Mouse (Mus musculus) intestine, embryonic 15.5 days (tissue): ENCODE measurements at regions not wholly inside any gene's neighbourhood (a gene's known extent, or its start where the extent isn't known, plus 50 kb on each side); places are given as distances from the start of the nearest gene placed in this dataset.

ENCODE experiments used
- ATAC-seq: fragments of 200-750 bp; cut with Nextera tagmentation; 2 replicates; pipeline ENCODE4 v1.8.0; 2017; ENCODE audit warnings: moderate TSS enrichment, moderate library complexity
- H3K27ac ChIP-seq: fragments of 300-500 bp; sonication (generic); 2 replicates; pipeline ENCODE4 v1.5.1; 2015; ENCODE audit warnings: mild to moderate bottlenecking, inconsistent platforms
- H3K27me3 ChIP-seq: fragments of 300-500 bp; sonication (generic); replicated peaks from 2 replicates; pipeline ENCODE4 v1.6.1; 2015; ENCODE audit warnings: inconsistent platforms
- H3K36me3 ChIP-seq: fragments of 300-500 bp; sonication (generic); 2 replicates; pipeline ENCODE4 v1.6.1; 2015; ENCODE audit warnings: inconsistent platforms
- H3K4me1 ChIP-seq: fragments of 300-500 bp; sonication (generic); replicated peaks from 2 replicates; pipeline ENCODE4 v1.6.1; 2015; ENCODE audit warnings: inconsistent platforms
- H3K4me2 ChIP-seq: fragments of 300-500 bp; sonication (generic); replicated peaks from 2 replicates; pipeline ENCODE4 v1.6.1; 2015; ENCODE audit warnings: mild to moderate bottlenecking, inconsistent platforms
- H3K4me3 ChIP-seq: fragments of 300-500 bp; sonication (generic); replicated peaks from 2 replicates; pipeline ENCODE4 v1.5.1; 2015; ENCODE audit warnings: inconsistent platforms
- H3K9ac ChIP-seq: fragments of 300-500 bp; sonication (generic); 2 replicates; pipeline ENCODE4 v1.6.1; 2015; ENCODE audit warnings: inconsistent platforms
- H3K9me3 ChIP-seq: fragments of 300-500 bp; sonication (generic); 2 replicates; pipeline ENCODE4 v1.6.1; 2016; ENCODE audit warnings: inconsistent platforms
- WGBS: fragments of 180-500 bp; shearing (Covaris S2); methylation state at CpG from one replicate; pipeline ENCODE4 v1.1.7; 2015; 5-methylcytosine and 5-hydroxymethylcytosine counted together

- Histone ChIP-seq H3K9ac (no peak overlapping the region), H3K36me3 (no peaks in the 10 kb centered on the region), H3K9me3 (no peaks in the 10 kb centered on the region), H3K27me3 (no peaks in the 10 kb centered on the region), H3K4me1 (no peaks in the 10 kb centered on the region), H3K4me3 (no peak overlapping the region), H3K27ac (no peak overlapping the region), H3K4me2 (no peak overlapping the region)
- no peak for ATAC-seq
- 91% methylated on average over 1 of the region's 1 CpGs for WGBS
Observed at GRCm38 (mm10) chr5:64486761-64487160, 316.4 kb upstream of the Klf3 start.

GRCm38 (mm10) chr5:64487698-64488398, 315.3 kb upstream of the Klf3 start:
- Histone ChIP-seq H3K4me3 (no peak overlapping the region), H3K27me3 (no peaks in the 10 kb centered on the region), H3K27ac (no peak overlapping the region), H3K9me3 (no peaks in the 10 kb centered on the region), H3K4me2 (peak overlapping the region; percentile 26), H3K4me1 (no peaks in the 10 kb centered on the region), H3K36me3 (no peaks in the 10 kb centered on the region), H3K9ac (no peak overlapping the region)
- ATAC-seq = no peak
- WGBS = 56% methylated on average over 14 of the region's 14 CpGs

DNA sequence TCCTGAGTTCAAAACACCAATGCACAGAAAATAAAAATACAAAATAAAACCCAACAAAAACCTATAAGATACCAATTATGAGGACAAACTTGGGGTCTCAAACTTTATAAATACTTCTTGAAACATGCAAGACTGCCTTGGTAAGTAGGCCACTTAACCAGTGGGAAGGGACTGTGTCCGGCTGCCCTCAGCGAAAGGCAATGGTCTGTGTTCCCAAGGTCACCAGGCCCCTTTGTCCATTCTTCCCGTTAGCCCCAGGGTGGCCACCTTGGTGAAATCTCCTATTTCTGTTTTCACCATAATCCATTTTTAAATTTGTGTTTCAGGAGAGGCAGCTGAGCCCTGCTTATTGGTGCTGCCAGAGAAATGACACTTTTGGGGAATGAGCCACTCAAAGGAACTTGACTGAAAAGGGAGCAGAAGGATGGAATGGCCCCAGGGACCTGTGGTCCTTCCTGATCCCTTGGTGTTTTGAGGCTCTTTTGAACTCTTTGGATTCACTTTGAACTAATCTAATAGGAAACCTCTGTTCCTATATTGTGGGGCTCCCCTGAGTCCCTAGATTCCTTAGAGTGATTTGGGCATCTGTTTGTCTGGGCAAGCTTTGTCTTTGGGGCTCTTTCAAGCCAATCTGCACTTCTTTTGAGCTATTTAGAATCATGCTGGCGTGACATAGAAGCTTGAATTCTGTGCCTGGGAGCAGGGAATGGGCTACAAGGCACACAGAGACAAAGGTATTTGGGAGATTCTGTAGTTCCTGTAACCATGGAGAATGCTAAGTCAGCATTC, 313.3 kb upstream of the Klf3 start:
- no peaks in the 10 kb centered on the region for H3K36me3 ChIP-seq
- H3K9me3 ChIP-seq = no peaks in the 10 kb centered on the region
- no peak overlapping the region for H3K4me3 ChIP-seq
- H3K9ac ChIP-seq = no peak overlapping the region
- ATAC-seq = no peak
- WGBS = 83% methylated on average over 4 of the region's 4 CpGs
- H3K4me2 ChIP-seq = no peak overlapping the region
- no peaks in the 10 kb centered on the region for H3K4me1 ChIP-seq
- no peaks in the 10 kb centered on the region for H3K27me3 ChIP-seq
- no peak overlapping the region for H3K27ac ChIP-seq

DNA sequence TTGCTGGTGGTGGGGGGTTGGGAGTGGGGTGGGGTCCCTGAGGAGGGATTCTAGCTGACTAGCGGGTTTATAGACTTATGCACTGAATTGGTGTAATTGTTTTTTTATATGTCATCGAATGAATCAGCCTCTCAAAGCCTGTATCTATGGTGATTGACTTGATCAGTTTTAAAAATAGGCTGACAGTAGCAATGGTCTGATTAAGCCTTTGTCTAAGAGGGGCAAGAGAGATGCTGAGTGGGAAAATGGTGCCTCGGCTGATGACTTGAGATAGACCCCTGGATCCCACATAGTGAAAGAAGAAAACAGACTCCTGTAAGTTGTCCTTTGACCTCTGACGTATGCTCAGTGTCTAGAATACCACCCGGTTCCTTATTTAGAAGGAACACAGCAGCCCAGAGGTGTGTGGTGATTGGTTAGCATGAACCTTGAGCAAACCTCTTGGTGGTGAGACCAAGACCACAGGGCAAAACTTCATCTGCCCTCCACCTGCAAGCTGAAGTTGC, 312.7 kb upstream of the Klf3 start:
- H3K4me3 ChIP-seq = no peak overlapping the region
- no peak overlapping the region for H3K9ac ChIP-seq
- H3K4me1 ChIP-seq = no peaks in the 10 kb centered on the region
- no peak for ATAC-seq
- no peaks in the 10 kb centered on the region for H3K9me3 ChIP-seq
- no peak overlapping the region for H3K27ac ChIP-seq
- 69% methylated on average over 5 of the region's 5 CpGs for WGBS
- H3K4me2 ChIP-seq = no peak overlapping the region
- H3K36me3 ChIP-seq = no peaks in the 10 kb centered on the region
- H3K27me3 ChIP-seq = no peaks in the 10 kb centered on the region

DNA sequence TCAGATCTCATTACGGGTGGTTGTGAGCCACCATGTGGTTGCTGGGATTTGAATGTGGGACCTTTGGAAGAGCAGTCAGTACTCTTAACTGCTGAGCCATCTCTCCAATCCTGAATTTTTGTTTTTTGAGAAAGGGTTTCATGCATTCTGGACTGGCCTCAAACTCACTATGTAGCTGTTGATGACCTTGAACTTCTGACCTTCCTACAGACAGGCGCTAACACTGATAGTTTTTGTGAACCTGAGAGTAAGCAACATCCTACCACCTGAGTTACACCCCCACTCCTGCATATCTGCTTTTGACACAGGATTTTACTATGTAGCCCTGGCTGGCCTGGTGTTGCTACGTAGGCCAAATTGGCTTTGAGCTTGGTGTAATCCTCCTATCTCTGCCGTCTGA, 308.8 kb upstream of the Klf3 start:
- Histone ChIP-seq H3K9ac (no peak overlapping the region), H3K4me1 (no peaks in the 10 kb centered on the region), H3K9me3 (no peaks in the 10 kb centered on the region), H3K27me3 (no peaks in the 10 kb centered on the region), H3K36me3 (no peaks in the 10 kb centered on the region), H3K4me2 (no peak overlapping the region), H3K27ac (no peak overlapping the region), H3K4me3 (no peak overlapping the region)
- WGBS = 88% methylated on average over 4 of the region's 4 CpGs
- no peak for ATAC-seq

DNA sequence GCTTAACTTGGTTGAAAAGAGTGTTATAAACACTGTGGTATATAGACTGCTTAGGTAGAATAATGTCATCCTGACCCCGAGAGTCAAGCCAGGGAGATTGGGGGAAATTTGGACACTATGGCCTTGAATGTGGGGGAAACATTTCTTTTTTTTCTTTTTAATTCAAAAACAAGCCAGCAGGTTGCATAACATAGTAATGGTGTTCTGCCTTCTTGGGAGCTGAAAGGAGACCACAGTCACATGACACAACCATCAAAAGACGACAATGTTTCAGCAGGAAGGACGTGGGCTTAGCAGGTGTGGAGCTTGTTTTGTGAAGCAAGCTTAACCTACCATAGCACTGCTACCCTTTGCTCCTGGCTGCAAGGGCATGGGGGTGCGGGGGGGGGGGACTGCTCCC, 306.3 kb upstream of the Klf3 start:
- no peaks in the 10 kb centered on the region for H3K27me3 ChIP-seq
- WGBS = 91% methylated on average over 4 of the region's 4 CpGs
- no peak for ATAC-seq
- H3K4me3 ChIP-seq = no peak overlapping the region
- H3K27ac ChIP-seq = no peak overlapping the region
- H3K4me1 ChIP-seq = no peaks in the 10 kb centered on the region; the same call in 1 of the 2 replicates
- H3K9ac ChIP-seq = no peak overlapping the region
- H3K36me3 ChIP-seq = no peaks in the 10 kb centered on the region
- H3K9me3 ChIP-seq = no peaks in the 10 kb centered on the region
- H3K4me2 ChIP-seq = no peak overlapping the region

GRCm38 (mm10) chr5:64498431-64498830, 304.8 kb upstream of the Klf3 start:
- peaks cover under 1% of the 10 kb centered on the region; the same call in 1 of the 2 replicates for H3K4me1 ChIP-seq
- no peaks in the 10 kb centered on the region for H3K9me3 ChIP-seq
- 89% methylated on average over 5 of the region's 5 CpGs for WGBS
- no peak overlapping the region for H3K27ac ChIP-seq
- H3K27me3 ChIP-seq = no peaks in the 10 kb centered on the region
- ATAC-seq = no peak
- no peak overlapping the region for H3K4me2 ChIP-seq
- no peaks in the 10 kb centered on the region for H3K36me3 ChIP-seq
- no peak overlapping the region for H3K4me3 ChIP-seq
- no peak overlapping the region for H3K9ac ChIP-seq

GRCm38 (mm10) chr5:64499131-64499530, 304.1 kb upstream of the Klf3 start:
- ATAC-seq = no peak
- H3K9ac ChIP-seq = no peak overlapping the region
- no peaks in the 10 kb centered on the region for H3K36me3 ChIP-seq
- H3K4me3 ChIP-seq = no peak overlapping the region
- H3K27me3 ChIP-seq = no peaks in the 10 kb centered on the region
- H3K27ac ChIP-seq = no peak overlapping the region
- H3K4me2 ChIP-seq = no peak overlapping the region
- WGBS = 99% methylated on average over 3 of the region's 3 CpGs
- peaks cover 4% of the 10 kb centered on the region; the same call in 1 of the 2 replicates for H3K4me1 ChIP-seq
- no peaks in the 10 kb centered on the region for H3K9me3 ChIP-seq

- peaks cover 13% of the 10 kb centered on the region; the same call in 1 of the 2 replicates for H3K4me1 ChIP-seq
- 56% methylated on average over 8 of the region's 8 CpGs for WGBS
- no peak overlapping the region for H3K4me2 ChIP-seq
- no peaks in the 10 kb centered on the region for H3K36me3 ChIP-seq
- no peaks in the 10 kb centered on the region for H3K27me3 ChIP-seq
- no peaks in the 10 kb centered on the region for H3K9me3 ChIP-seq
- 0 out of 2 replicates have a peak, but pooled peaks have one; percentile 39 for ATAC-seq
- no peak overlapping the region for H3K4me3 ChIP-seq
- no peak overlapping the region for H3K9ac ChIP-seq
- no peak overlapping the region for H3K27ac ChIP-seq
Observed at GRCm38 (mm10) chr5:64500413-64500812, 302.8 kb upstream of the Klf3 start.

- Histone ChIP-seq H3K9me3 (no peaks in the 10 kb centered on the region), H3K9ac (no peak overlapping the region), H3K36me3 (no peaks in the 10 kb centered on the region), H3K27ac (no peak overlapping the region), H3K4me3 (no peak overlapping the region), H3K4me2 (no peak overlapping the region), H3K4me1 (peaks cover 14% of the 10 kb centered on the region; the same call in 1 of the 2 replicates), H3K27me3 (no peaks in the 10 kb centered on the region)
- ATAC-seq = no peak
- 81% methylated on average over 4 of the region's 4 CpGs for WGBS
Observed at GRCm38 (mm10) chr5:64500866-64501265, 302.3 kb upstream of the Klf3 start.

DNA sequence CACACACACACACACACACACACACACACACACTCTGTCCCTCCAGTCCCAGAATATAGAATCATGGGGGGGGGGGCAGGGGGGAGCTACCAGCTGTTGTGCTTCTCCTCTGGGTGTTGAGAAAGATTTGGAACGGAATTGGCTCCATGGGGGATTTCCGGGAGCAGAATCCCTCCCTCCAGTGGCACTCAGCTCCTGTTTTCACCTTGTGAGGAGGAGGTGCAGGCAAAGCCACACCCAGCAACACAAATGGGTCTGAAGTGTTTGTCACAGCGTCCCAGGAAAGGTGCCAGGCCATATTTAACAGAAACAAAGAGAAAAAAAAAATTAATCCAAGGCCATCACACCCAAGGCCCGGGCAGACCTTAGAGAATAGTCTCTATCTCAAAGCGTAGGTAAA, 301.4 kb upstream of the Klf3 start:
- H3K9ac ChIP-seq = no peak overlapping the region
- no peaks in the 10 kb centered on the region for H3K36me3 ChIP-seq
- peaks cover 21% of the 10 kb centered on the region for H3K4me1 ChIP-seq
- no peak overlapping the region for H3K4me2 ChIP-seq
- WGBS = 67% methylated on average over 5 of the region's 5 CpGs
- H3K4me3 ChIP-seq = no peak overlapping the region
- no peaks in the 10 kb centered on the region for H3K9me3 ChIP-seq
- ATAC-seq = no peak
- H3K27me3 ChIP-seq = no peaks in the 10 kb centered on the region
- no peak overlapping the region for H3K27ac ChIP-seq

GRCm38 (mm10) chr5:64503514-64503913, 299.7 kb upstream of the Klf3 start:
- Histone ChIP-seq H3K27me3 (no peaks in the 10 kb centered on the region), H3K4me3 (no peak overlapping the region), H3K36me3 (no peaks in the 10 kb centered on the region), H3K4me2 (no peak overlapping the region), H3K9me3 (no peaks in the 10 kb centered on the region), H3K9ac (no peak overlapping the region), H3K4me1 (peaks cover 22% of the 10 kb centered on the region), H3K27ac (0 out of 2 replicates have a peak overlapping the region, but pooled peaks have one; percentile 25)
- ATAC-seq = no peak
- WGBS = 32% methylated on average over 4 of the region's 4 CpGs
